Mouse (Mus musculus) kidney, postnatal 36 days (tissue): Measurements from ENCODE around the gene Prc1.

Source experiments
- DNase-seq, 2 experiments: peaks; one replicate each; pipeline ENCODE4 v3.0.0; 2021 to 2022; ENCODE audit warnings: mixed read lengths in 2 of 2

The Prc1 gene

GRCm38 (mm10) chr7:80336932-80337331 lies 42.7 kb downstream of the Prc1 start:
- no peak for DNase-seq

GRCm38 (mm10) chr7:80339371-80339770 lies 45.1 kb downstream of the Prc1 start:
- DNase-seq = peak; percentile 13 to 55

DNA sequence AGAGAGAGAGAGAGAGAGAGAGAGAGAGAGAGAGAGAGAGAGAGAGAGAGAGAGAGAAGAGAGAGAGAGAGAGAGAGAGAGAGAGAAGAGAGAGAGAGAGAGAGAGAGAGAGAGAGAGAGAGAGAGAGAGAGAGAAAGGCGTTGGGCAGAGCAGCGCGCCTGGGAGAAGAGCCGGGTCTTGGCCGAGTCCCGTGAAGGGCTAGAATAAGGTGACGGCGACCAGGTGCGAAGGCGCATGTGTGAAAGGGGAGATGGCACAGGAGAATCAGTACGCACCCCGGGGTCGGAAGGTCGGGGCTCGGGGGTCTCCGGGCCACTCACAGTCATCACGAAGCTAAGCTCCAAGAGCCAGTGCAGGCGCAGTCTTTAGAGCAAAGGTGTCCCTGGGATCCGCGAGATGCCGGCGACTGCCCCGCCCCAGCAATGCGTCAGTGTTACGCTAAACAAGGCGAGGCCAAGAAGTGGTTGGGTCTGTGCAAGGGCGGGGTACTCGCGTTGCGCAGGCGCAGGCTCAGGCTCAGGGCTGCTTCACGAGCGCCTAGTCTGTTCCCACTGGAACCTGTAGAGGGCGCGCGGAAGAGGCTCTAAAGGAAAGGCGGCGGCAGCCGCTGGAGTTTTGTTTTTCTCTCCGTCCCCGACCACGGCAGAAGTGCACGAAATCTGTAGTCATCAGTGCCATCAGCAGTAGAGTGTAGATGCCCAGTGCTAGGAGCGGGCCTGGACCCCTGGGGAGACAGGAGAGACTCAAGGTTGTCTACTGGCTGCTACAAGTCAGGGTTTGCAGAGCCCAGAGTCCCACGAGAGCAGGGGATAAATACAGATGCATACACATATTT lies 45.8 kb downstream of the Prc1 start:
- DNase-seq = peak; percentile 99

- DNase-seq = peak; percentile 79 to 81
Measured at GRCm38 (mm10) chr7:80340793-80341192, 46.5 kb downstream of the Prc1 start, which contains the start of gene Unc45a. Gene Unc45a, minus strand, starts transcription at chr7:80341005.

- no peak for DNase-seq
Measured at GRCm38 (mm10) chr7:80341793-80342192, 47.5 kb downstream of the Prc1 start.

DNA sequence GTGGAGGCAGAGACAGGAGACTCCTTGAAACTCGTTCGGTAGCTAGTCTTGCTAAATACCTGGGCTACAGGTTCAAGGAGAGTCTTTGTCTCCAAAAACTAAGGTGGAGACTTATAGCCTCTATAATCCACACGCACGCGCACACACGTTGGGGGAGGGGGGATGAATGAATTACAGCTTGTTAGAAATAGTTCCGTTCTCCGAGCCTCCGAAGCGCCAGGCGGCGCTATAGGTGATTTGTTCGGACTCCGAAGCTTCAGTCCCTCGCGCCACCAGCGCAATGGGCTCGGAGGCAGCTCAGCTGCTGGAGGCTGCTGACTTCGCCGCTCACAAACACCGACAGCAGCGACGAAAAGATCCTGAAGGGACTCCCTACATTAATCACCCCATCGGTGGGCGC lies 48.6 kb downstream of the Prc1 start, which contains the start of gene Hddc3:
Gene Hddc3 (plus strand): TSS at position 247 of the 400 bp plus-strand sequence.
- DNase-seq = peak; percentile 95 to 98

DNA sequence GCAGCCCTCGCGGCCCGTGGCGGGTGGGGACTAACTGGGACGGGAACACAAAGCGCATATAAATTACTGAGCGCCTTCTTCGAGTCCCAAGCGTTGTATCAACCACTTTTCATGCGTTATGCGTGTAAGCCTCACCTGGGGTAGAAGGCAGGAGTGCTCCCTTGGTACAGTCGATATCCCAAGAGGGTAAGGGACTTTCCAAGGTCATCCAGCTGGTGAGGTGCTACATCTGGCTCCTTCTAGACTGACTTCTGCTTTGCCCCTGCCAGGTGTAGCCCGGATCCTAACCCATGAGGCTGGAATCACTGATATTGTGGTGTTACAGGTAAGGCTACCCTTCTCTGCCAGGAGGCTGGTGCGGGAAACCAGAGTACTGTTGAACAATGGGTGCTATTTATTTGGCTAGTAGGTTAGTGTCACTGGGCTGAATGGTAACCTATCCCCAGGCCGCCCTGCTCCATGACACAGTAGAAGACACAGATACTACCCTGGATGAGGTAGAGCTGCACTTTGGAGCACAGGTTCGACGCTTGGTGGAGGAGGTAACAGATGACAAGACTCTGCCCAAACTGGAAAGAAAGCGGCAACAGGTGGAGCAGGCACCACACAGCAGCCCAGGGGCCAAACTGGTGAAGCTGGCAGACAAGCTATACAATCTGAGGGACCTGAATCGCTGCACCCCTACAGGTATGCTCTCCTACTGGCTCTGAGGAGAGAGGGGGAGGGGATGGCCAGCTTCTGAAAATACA lies 49.2 kb downstream of the Prc1 start:
- DNase-seq = peak in 1 of 2 experiments; percentile 17

DNA sequence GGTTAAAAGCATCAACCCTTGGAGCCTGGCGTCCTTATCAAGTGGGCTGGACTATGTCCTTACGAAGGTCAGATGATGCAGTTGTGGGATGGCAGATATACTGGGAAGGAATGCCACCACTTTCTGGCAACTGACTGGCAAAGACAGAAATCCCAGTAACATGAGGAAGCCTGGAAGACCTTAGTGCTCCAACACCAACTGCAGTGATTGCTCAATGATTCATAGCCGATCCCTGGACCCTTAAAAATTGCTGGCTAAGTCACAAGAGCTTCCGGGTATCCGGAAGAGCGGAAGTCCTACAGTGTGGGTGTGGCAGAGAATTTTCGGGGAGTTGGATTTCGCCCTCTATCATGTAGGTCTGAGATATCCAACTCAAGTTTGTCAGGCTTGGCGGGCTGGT lies 51.9 kb downstream of the Prc1 start:
- no peak for DNase-seq

DNA sequence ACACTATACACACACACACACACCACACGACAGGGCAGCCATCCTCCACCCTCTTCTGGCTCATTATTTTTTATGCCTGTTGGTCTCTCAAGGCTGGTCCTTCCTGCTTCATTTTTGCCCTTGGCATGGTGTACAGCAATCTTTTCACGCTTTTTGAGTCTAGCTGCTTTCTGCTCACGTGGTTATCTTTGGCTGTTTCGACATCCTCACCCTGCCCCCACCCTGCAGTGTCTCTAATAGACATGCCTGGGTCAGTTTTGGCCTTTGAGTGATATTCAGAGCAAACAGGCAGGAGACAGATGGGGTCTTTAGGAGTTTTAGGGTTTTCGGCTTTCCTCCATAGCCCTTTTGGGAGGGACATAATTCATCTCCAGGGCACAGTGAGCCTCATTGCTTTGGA lies 52.6 kb downstream of the Prc1 start:
- DNase-seq = no peak

GRCm38 (mm10) chr7:80347670-80348586 lies 53.7 kb downstream of the Prc1 start:
- no peak for DNase-seq

DNA sequence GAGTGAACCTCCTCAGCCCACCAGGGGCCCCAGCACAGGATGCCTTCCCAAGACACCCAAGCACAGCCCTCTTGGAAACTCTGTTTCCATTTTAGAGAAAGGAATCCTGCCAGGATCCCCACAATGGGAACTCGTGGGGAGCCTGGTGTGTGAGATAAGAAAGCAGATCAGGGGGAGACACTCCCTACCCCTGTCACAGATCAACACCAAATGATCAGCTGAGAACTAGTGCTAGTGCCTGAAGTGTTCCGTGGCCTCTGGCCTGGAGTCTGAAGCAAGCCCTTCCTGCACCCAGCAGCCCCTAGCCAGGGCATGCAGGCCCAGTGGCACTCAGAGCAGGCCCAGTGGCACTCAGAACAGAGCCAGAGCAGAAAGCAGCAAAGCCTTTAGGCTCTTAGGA lies 56.6 kb downstream of the Prc1 start:
- no peak for DNase-seq

- DNase-seq = no peak
Measured at GRCm38 (mm10) chr7:80352920-80353319, 58.7 kb downstream of the Prc1 start.

GRCm38 (mm10) chr7:80356351-80356750 lies 62.1 kb downstream of the Prc1 start:
- no peak for DNase-seq

GRCm38 (mm10) chr7:80357156-80357555 lies 62.9 kb downstream of the Prc1 start:
- DNase-seq = no peak

GRCm38 (mm10) chr7:80358039-80358438 lies 63.8 kb downstream of the Prc1 start:
- no peak for DNase-seq

GRCm38 (mm10) chr7:80360435-80360834 lies 66.2 kb downstream of the Prc1 start:
- no peak for DNase-seq

DNA sequence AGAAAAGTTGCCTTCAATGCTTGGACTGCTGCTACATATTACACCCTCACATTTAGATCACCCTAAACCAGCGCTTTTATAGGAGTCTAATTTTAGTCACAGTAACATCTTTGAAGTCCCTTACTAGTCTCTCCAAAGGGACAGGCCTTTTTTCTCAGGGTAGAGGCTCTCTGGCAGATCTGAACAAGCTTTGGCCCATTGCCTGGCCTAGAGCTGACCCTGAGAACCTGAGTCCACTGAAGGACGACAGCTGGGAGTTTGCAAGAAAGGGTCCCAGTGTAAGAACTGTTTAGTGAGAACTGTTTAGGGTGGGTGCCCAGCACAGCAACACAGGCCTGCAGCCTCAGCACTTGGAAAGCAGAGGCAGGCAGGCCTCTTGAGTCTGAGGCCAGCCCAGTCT lies 71.5 kb downstream of the Prc1 start:
- peak; percentile 50 to 63 for DNase-seq
